9 mouse cellular contexts compared by ENCODE assay signal in the genomic region with DNA sequence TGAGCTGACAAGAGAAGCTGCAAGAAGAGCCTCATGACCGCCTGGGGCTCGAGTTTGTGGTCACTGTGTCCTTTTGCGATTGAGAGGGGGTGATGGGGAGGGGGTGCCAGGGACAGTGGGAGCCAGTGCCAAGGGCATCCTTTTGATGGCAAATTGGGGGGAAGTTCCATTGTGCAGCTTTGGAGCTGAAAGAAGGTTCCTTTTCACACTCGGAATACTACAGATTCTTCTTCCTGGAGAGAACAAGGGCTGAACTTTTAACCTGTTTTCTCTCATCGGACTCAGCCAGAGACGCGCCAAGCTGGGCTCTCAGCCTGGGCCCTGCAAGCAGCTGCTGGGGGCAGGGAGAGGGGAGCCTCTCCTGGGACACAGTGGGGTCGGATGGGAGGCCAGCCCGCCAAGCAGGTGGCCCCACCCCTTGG. TPM values are rescaled to one million over a fixed set of nuclear protein-coding genes. Genes with fewer than 3 reads are reported as not detected.
A peak's percentile ranks its signal among the peaks of the same experiment; 100 is the strongest.
DNase-seq lines count a peak whose midpoint lies in the region; ATAC-seq and TF ChIP-seq lines count a peak whose summit lies in the region.
"Had no signal": no experiment of that assay in that cellular context is flagged by ENCODE, and none has a peak within 500 bp of the region (broad histone marks: within the 10 kb centered on the region; RNA-seq: fewer than 3 reads in every experiment).

No protein-coding gene starts in this region.

- no peak for DNase-seq in forebrain, postnatal 0 days
- DNase-seq in neural tube, embryonic 11.5 days (ENCODE audit: low spot score) = peak; percentile 64
- DNase-seq in neural tube, embryonic 10.5 days (ENCODE audit: extremely low spot score, low spot score) = no peak
- no peak for DNase-seq in hindbrain, embryonic 14.5 days (ENCODE audit: low spot score)
- no peak for DNase-seq in adrenal gland, adult 18-20 months (ENCODE audit: low spot score in 2 of 2)
- DNase-seq in right cerebral cortex, adult 18-20 months = no peak
- DNase-seq: B cell, adult 2 months had no signal

- H3K4me1 ChIP-seq in forebrain, embryonic 12.5 days = peaks cover 91% of the 10 kb centered on the region
- H3K4me1 ChIP-seq in forebrain, postnatal 0 days (ENCODE audit: insufficient read depth) = no peaks in the 10 kb centered on the region; the same call in 1 of the 2 replicates
- H3K4me1 ChIP-seq in neural tube, embryonic 11.5 days (ENCODE audit: control insufficient read depth, insufficient read depth, low read length) = peaks cover 54% of the 10 kb centered on the region
- peaks cover 66% of the 10 kb centered on the region for H3K4me1 ChIP-seq in hindbrain, embryonic 14.5 days (replicated peaks; ENCODE audit: control insufficient read depth, insufficient read depth, low read length)
- H3K4me1 ChIP-seq in stomach, embryonic 15.5 days = peaks cover 38% of the 10 kb centered on the region

- no peak overlapping the region for H3K9ac ChIP-seq in forebrain, embryonic 12.5 days
- H3K9ac ChIP-seq in forebrain, postnatal 0 days = no peak overlapping the region
- no peak overlapping the region for H3K9ac ChIP-seq in neural tube, embryonic 11.5 days (ENCODE audit: low read length)
- peak overlapping the region; percentile 11; the same call in 1 of the 2 replicates for H3K9ac ChIP-seq in hindbrain, embryonic 14.5 days
- H3K9ac ChIP-seq in stomach, embryonic 15.5 days = no peak overlapping the region

- H3K4me3 ChIP-seq in forebrain, embryonic 12.5 days (replicated peaks) = no peak overlapping the region
- no peak overlapping the region for H3K4me3 ChIP-seq in forebrain, postnatal 0 days (ENCODE audit: low read depth, low read length)
- no peak overlapping the region for H3K4me3 ChIP-seq in neural tube, embryonic 11.5 days (ENCODE audit: low read depth, low read length)
- H3K4me3 ChIP-seq in hindbrain, embryonic 14.5 days (replicated peaks; ENCODE audit: low read length) = no peak overlapping the region
- H3K4me3 ChIP-seq in stomach, embryonic 15.5 days (replicated peaks) = no peak overlapping the region

- H3K4me2 ChIP-seq in forebrain, embryonic 12.5 days = no peak overlapping the region
- no peak overlapping the region for H3K4me2 ChIP-seq in forebrain, postnatal 0 days (ENCODE audit: low read depth)
- no peak overlapping the region; the same call in 1 of the 2 replicates for H3K4me2 ChIP-seq in neural tube, embryonic 11.5 days (ENCODE audit: low read depth)
- no peak overlapping the region for H3K4me2 ChIP-seq in hindbrain, embryonic 14.5 days (replicated peaks)
- no peak overlapping the region for H3K4me2 ChIP-seq in stomach, embryonic 15.5 days

- no peaks in the 10 kb centered on the region for H3K9me3 ChIP-seq in forebrain, embryonic 12.5 days
- no peaks in the 10 kb centered on the region for H3K9me3 ChIP-seq in forebrain, postnatal 0 days (ENCODE audit: low read length)
- H3K9me3 ChIP-seq in neural tube, embryonic 11.5 days (ENCODE audit: control insufficient read depth, low read length) = no peaks in the 10 kb centered on the region
- no peaks in the 10 kb centered on the region for H3K9me3 ChIP-seq in hindbrain, embryonic 14.5 days (ENCODE audit: control insufficient read depth, low read length)
- no peaks in the 10 kb centered on the region for H3K9me3 ChIP-seq in stomach, embryonic 15.5 days

- H3K36me3 ChIP-seq in forebrain, embryonic 12.5 days (replicated peaks) = peaks cover 7% of the 10 kb centered on the region; the same call in 1 of the 2 replicates
- no peaks in the 10 kb centered on the region for H3K36me3 ChIP-seq in forebrain, postnatal 0 days (ENCODE audit: insufficient read depth)
- H3K36me3 ChIP-seq in neural tube, embryonic 11.5 days (ENCODE audit: control insufficient read depth, insufficient read depth, low read length) = 0 out of 2 replicates have a peak, but pooled peaks cover under 1% of the 10 kb centered on the region
- no peaks in the 10 kb centered on the region for H3K36me3 ChIP-seq in hindbrain, embryonic 14.5 days (replicated peaks; ENCODE audit: control insufficient read depth, insufficient read depth)
- H3K36me3 ChIP-seq in stomach, embryonic 15.5 days = no peaks in the 10 kb centered on the region

- no peak for TF ChIP-seq CTCF in forebrain, postnatal 0 days (IDR thresholded peaks at IDR 0.05; ENCODE audit: low read depth)

- WGBS in forebrain, embryonic 12.5 days = 9% methylated on average over 9 of the region's 9 CpGs
- 17% methylated on average over 9 of the region's 9 CpGs for WGBS in forebrain, postnatal 0 days
- WGBS in neural tube, embryonic 11.5 days = 3% methylated on average over 9 of the region's 9 CpGs
- 13% methylated on average over 9 of the region's 9 CpGs for WGBS in hindbrain, embryonic 14.5 days
- 12% methylated on average over 9 of the region's 9 CpGs for WGBS in stomach, embryonic 15.5 days

- H3K27ac ChIP-seq in forebrain, embryonic 12.5 days = peak overlapping the region; percentile 48; the same call in 1 of the 2 replicates
- no peak overlapping the region for H3K27ac ChIP-seq in forebrain, postnatal 0 days (ENCODE audit: low read depth, low read length)
- H3K27ac ChIP-seq in neural tube, embryonic 11.5 days (ENCODE audit: low read depth, low read length) = peak overlapping the region; percentile 65
- H3K27ac ChIP-seq in hindbrain, embryonic 14.5 days = no peak overlapping the region
- peak overlapping the region; percentile 28; the same call in 1 of the 2 replicates for H3K27ac ChIP-seq in stomach, embryonic 15.5 days

- ATAC-seq in forebrain, embryonic 12.5 days (ENCODE audit: low FRiP score) = no peak
- no peak; the same call in 1 of the 2 replicates for ATAC-seq in forebrain, postnatal 0 days
- ATAC-seq in neural tube, embryonic 11.5 days (ENCODE audit: insufficient read depth, low FRiP score, low TSS enrichment) = no peak
- ATAC-seq in hindbrain, embryonic 14.5 days (ENCODE audit: low FRiP score) = no peak
- ATAC-seq in stomach, embryonic 15.5 days (ENCODE audit: insufficient read depth, low FRiP score, low read depth) = no peak

- no peaks in the 10 kb centered on the region for H3K27me3 ChIP-seq in forebrain, embryonic 12.5 days
- H3K27me3 ChIP-seq in forebrain, postnatal 0 days (ENCODE audit: insufficient read depth, low read length) = no peaks in the 10 kb centered on the region
- no peaks in the 10 kb centered on the region for H3K27me3 ChIP-seq in neural tube, embryonic 11.5 days (ENCODE audit: control insufficient read depth, insufficient read depth, low read length)
- no peaks in the 10 kb centered on the region for H3K27me3 ChIP-seq in hindbrain, embryonic 14.5 days (ENCODE audit: control insufficient read depth, insufficient read depth, low read length)
- H3K27me3 ChIP-seq in stomach, embryonic 15.5 days (replicated peaks) = no peaks in the 10 kb centered on the region

RNA-seq across cellular contexts. Expression of a gene that starts 59.3 kb away (rescaled TPM):
- polyA plus RNA-seq in forebrain, embryonic 12.5 days (2016; fragmentation: Nextera tagmentation; extraction: Ambion mirVana) = 20.3 and 30.2 TPM in 2 replicates
- total RNA-seq in forebrain, postnatal 0 days (2014; rRNA removed) = 79.9 and 85.6 TPM in 2 replicates
- 9.2 and 10.8 TPM in 2 replicates for polyA plus RNA-seq in forebrain, postnatal 0 days (2015; fragmentation: Nextera tagmentation; extraction: Ambion mirVana)
- polyA plus RNA-seq in neural tube, embryonic 11.5 days (2014; fragmentation: Nextera tagmentation; extraction: Ambion mirVana) = 20.4 and 21.0 TPM in 2 replicates
- 26.6 and 28.1 TPM in 2 replicates for polyA plus RNA-seq in hindbrain, embryonic 14.5 days (2014; fragmentation: Nextera tagmentation; extraction: Ambion mirVana)
- polyA plus RNA-seq in stomach, embryonic 15.5 days (2015; fragmentation: Nextera tagmentation; extraction: Ambion mirVana) = 8.6 and 10.6 TPM in 2 replicates
- 10 to 100 TPM; 16.9 to 22.8 TPM for total RNA-seq in adrenal gland, adult 18-20 months (2021)

Comparison
In these comparisons a context has a peak if more than half of its experiments do, and no peak if none do; other contexts are left out.
1. H3K27ac ChIP-seq: peak in forebrain, embryonic 12.5 days (single experiment), neural tube, embryonic 11.5 days (single experiment) and stomach, embryonic 15.5 days (single experiment); none in forebrain, postnatal 0 days (single experiment) and hindbrain, embryonic 14.5 days (single experiment).